Mouse (Mus musculus) small intestine, adult 2 months (tissue): ENCODE data around the gene Nme3.

ENCODE experiments used
- CTCF ChIP-seq: fragments of 200-500 bp; IDR thresholded peaks from 2 replicates; pipeline ENCODE4 v1.5.1; 2012; ENCODE audit warnings: low read depth, mild to moderate bottlenecking, control low read depth, inconsistent platforms, low read length, moderate library complexity, mixed read lengths; ENCODE audit not compliant: insufficient replicate concordance, insufficient read length; ENCODE audit errors: extremely low read depth
- POLR2A ChIP-seq: fragments of 200-500 bp; IDR thresholded peaks from 2 replicates; pipeline ENCODE4 v1.6.1; 2012; ENCODE audit warnings: low read depth, mild to moderate bottlenecking, control low read depth, inconsistent platforms, low read length, moderate library complexity

DNA sequence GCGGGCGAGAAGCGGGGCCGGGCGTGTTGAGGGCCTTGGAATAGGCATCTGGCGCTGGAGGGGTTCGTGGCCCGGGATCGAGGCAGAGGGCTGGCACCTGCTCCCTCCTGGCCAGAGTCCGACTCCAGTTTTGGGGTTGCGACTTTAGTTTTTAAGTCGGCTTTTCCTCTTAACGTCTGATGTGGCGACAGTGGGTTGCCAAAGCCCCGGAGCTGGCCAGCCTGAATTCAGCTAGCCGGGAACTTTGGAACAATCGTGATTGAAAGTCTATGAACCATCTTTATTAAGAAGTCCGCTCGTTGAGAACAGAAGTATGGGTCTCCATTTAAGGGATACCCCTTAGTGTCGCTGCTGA, 45.5 kb upstream of the Nme3 start:
- TF ChIP-seq CTCF = no peak
- TF ChIP-seq POLR2A = no peak
